Mouse (Mus musculus) liver, adult 2 months (tissue): ENCODE measurements at regions not wholly inside any gene's neighbourhood (a gene's known extent, or its start where the extent isn't known, plus 50 kb on each side); places are given as distances from the start of the nearest gene placed in this dataset.

ENCODE experiments used
- CTCF ChIP-seq: fragments of 200-500 bp; IDR thresholded peaks from 2 replicates; pipeline ENCODE4 v1.5.1; 2011; ENCODE audit warnings: low read depth, low read length, control low read depth
- POLR2A ChIP-seq: fragments of 200-500 bp; IDR thresholded peaks from 2 replicates; pipeline ENCODE4 v1.6.1; 2011; ENCODE audit warnings: low read length, control low read depth; ENCODE audit not compliant: insufficient read depth; ENCODE audit errors: extremely low read depth

GRCm38 (mm10) chr10:22998561-22998960 lies 178.6 kb upstream of the Tcf21 start:
- TF ChIP-seq CTCF (no peak), POLR2A (no peak)
